ENCODE assay signal across 10 mouse cellular contexts in genomic region chr12:84132265-84132664, GRCm38 (mm10). TPM values are rescaled to one million over a fixed set of nuclear protein-coding genes. Genes with fewer than 3 reads are reported as not detected.
DNase-seq lines count a peak whose midpoint lies in the region; ATAC-seq and TF ChIP-seq lines count a peak whose summit lies in the region.
"Had no signal": no experiment of that assay in that cellular context is flagged by ENCODE, and none has a peak within 500 bp of the region (broad histone marks: within the 10 kb centered on the region; RNA-seq: fewer than 3 reads in every experiment).

No protein-coding gene starts in this region.

- 0 out of 2 replicates have a peak, but pooled peaks have one; percentile 34 for ATAC-seq in megakaryocyte, adult 5-6 weeks (ENCODE audit: poor library complexity, severe bottlenecking)
- no peak for ATAC-seq in hindbrain, embryonic 13.5 days (ENCODE audit: low FRiP score)

- no peak for TF ChIP-seq POLR2A in kidney, adult 2 months (IDR thresholded peaks at IDR 0.05; ENCODE audit: low read depth, low read length)
- TF ChIP-seq POLR2A in ES-Bruce4 (IDR thresholded peaks at IDR 0.05; ENCODE audit: insufficient read depth, low read length): no peak

- H3K9me3 ChIP-seq in ES-Bruce4 (replicated peaks; ENCODE audit: control insufficient read depth, insufficient read depth, low read length, poor library complexity, severe bottlenecking): no peaks in the 10 kb centered on the region
- no peaks in the 10 kb centered on the region for H3K9me3 ChIP-seq in hindbrain, embryonic 13.5 days
- H3K9me3 ChIP-seq: embryonic facial prominence, embryonic 13.5 days; liver, embryonic 15.5 days had no signal

- intact Hi-C loops in gastrocnemius, postnatal 14 days (cut with DNase I; ENCODE audit: low total_unique reads): no loop called here

- no peak overlapping the region for H3K27ac ChIP-seq in kidney, adult 2 months (ENCODE audit: insufficient read depth, low read depth, low read length)
- H3K27ac ChIP-seq in ES-Bruce4 (ENCODE audit: insufficient read depth, low read length): no peak overlapping the region
- no peak overlapping the region for H3K27ac ChIP-seq in hindbrain, embryonic 13.5 days
- H3K27ac ChIP-seq: embryonic facial prominence, embryonic 13.5 days; liver, embryonic 15.5 days had no signal

- H3K36me3 ChIP-seq in kidney, adult 2 months (ENCODE audit: control insufficient read depth, insufficient read depth, low read length): peaks cover 1% of the 10 kb centered on the region; the same call in 1 of the 2 replicates
- no peaks in the 10 kb centered on the region for H3K36me3 ChIP-seq in ES-Bruce4 (ENCODE audit: control insufficient read depth, insufficient read depth, low read length, poor library complexity, severe bottlenecking)
- H3K36me3 ChIP-seq in hindbrain, embryonic 13.5 days: peaks cover 57% of the 10 kb centered on the region
- H3K36me3 ChIP-seq: liver, embryonic 15.5 days had no signal

- no peak overlapping the region for H3K4me2 ChIP-seq in hindbrain, embryonic 13.5 days
- H3K4me2 ChIP-seq: embryonic facial prominence, embryonic 13.5 days; liver, embryonic 15.5 days had no signal

- no peaks in the 10 kb centered on the region for H3K4me1 ChIP-seq in kidney, adult 2 months (ENCODE audit: control insufficient read depth, insufficient read depth, low read length)
- H3K4me1 ChIP-seq in ES-Bruce4 (ENCODE audit: control insufficient read depth, insufficient read depth, low read length): no peaks in the 10 kb centered on the region
- no peaks in the 10 kb centered on the region for H3K4me1 ChIP-seq in hindbrain, embryonic 13.5 days (replicated peaks)
- H3K4me1 ChIP-seq: embryonic facial prominence, embryonic 13.5 days; liver, embryonic 15.5 days had no signal

- no peak overlapping the region for H3K9ac ChIP-seq in ES-Bruce4 (ENCODE audit: low read depth, poor library complexity, severe bottlenecking)
- no peak overlapping the region for H3K9ac ChIP-seq in hindbrain, embryonic 13.5 days
- H3K9ac ChIP-seq: embryonic facial prominence, embryonic 13.5 days; liver, embryonic 15.5 days had no signal

- no peak for TF ChIP-seq EP300 in ES-Bruce4 (IDR thresholded peaks at IDR 0.05; ENCODE audit: insufficient read depth, low read depth, low read length)

- WGBS in kidney, adult 2 months: 73% methylated on average over 3 of the region's 3 CpGs
- WGBS in hindbrain, embryonic 13.5 days: 66% methylated on average over 3 of the region's 3 CpGs

- DNase-seq in kidney, adult 2 months: peak; percentile 60
- no peak for DNase-seq in kidney, postnatal 14 days
- peak; percentile 56 for DNase-seq in c-Kit-negative CD71-positive TER-119-positive erythroid progenitor cells, embryonic 14.5 days (ENCODE audit: low read depth, low spot score)
- DNase-seq in left cerebral cortex, adult 11 months (ENCODE audit: low spot score): no peak
- DNase-seq in gastrocnemius, postnatal 14 days: no peak

- H3K4me3 ChIP-seq in kidney, adult 2 months (ENCODE audit: insufficient read depth, low read depth, low read length): no peak overlapping the region
- no peak overlapping the region for H3K4me3 ChIP-seq in ES-Bruce4 (ENCODE audit: low read depth, low read length)
- no peak overlapping the region for H3K4me3 ChIP-seq in hindbrain, embryonic 13.5 days
- H3K4me3 ChIP-seq: embryonic facial prominence, embryonic 13.5 days; liver, embryonic 15.5 days had no signal

- TF ChIP-seq CTCF in kidney, adult 2 months (conservative IDR thresholded peaks at IDR 0.05; ENCODE audit: insufficient read depth, insufficient read length, low read depth, low read length): peak; percentile 73
- TF ChIP-seq CTCF in ES-Bruce4 (IDR thresholded peaks at IDR 0.05; ENCODE audit: low read depth, low read length): peak; percentile 58

- no peaks in the 10 kb centered on the region for H3K27me3 ChIP-seq in kidney, adult 2 months (replicated peaks; ENCODE audit: control insufficient read depth, insufficient read depth, low read length)
- no peaks in the 10 kb centered on the region for H3K27me3 ChIP-seq in ES-Bruce4 (ENCODE audit: control insufficient read depth, insufficient read depth, low read length, poor library complexity, severe bottlenecking)
- H3K27me3 ChIP-seq in hindbrain, embryonic 13.5 days: no peaks in the 10 kb centered on the region
- H3K27me3 ChIP-seq: embryonic facial prominence, embryonic 13.5 days; liver, embryonic 15.5 days had no signal

RNA-seq across cellular contexts. Expression of gene Pnma1, which starts 16.0 kb away (rescaled TPM):
- 0.05 TPM in 1 of 2 replicates, not detected in the other for polyA plus RNA-seq in kidney, adult 2 months (2012; rRNA removed)
- polyA plus RNA-seq in ES-Bruce4 (2011; ENCODE audit: insufficient read depth, insufficient read length, low read depth, missing spikeins): 0.38 TPM in 1 of 2 replicates, not detected in the other
- 0.32 and 0.65 TPM in 2 replicates for total RNA-seq in megakaryocyte, adult 5-6 weeks (2015)
- 0.16 and 0.73 TPM in 2 replicates for total RNA-seq in megakaryocyte, adult 5-6 weeks (2017)
- under 1 TPM; 0.23 to 0.24 TPM for total RNA-seq in gastrocnemius, postnatal 14 days (2021)
- polyA plus RNA-seq in hindbrain, embryonic 13.5 days (2015; fragmentation: Nextera tagmentation; extraction: Ambion mirVana): 3.5 and 3.8 TPM in 2 replicates

RNA-seq across cellular contexts. Expression of gene Dnal1, which starts 18.1 kb away (rescaled TPM):
- polyA plus RNA-seq in kidney, adult 2 months (2012; rRNA removed): 5.0 and 6.3 TPM in 2 replicates
- polyA plus RNA-seq in ES-Bruce4 (2011; ENCODE audit: insufficient read depth, insufficient read length, low read depth, missing spikeins): 13.3 and 15.1 TPM in 2 replicates
- 0.33 and 0.62 TPM in 2 replicates for total RNA-seq in megakaryocyte, adult 5-6 weeks (2015)
- total RNA-seq in megakaryocyte, adult 5-6 weeks (2017): not detected in 2 replicates
- total RNA-seq in gastrocnemius, postnatal 14 days (2021): 1 to 10 TPM; 7.0 to 7.3 TPM
- polyA plus RNA-seq in hindbrain, embryonic 13.5 days (2015; fragmentation: Nextera tagmentation; extraction: Ambion mirVana): 9.1 and 9.7 TPM in 2 replicates

RNA-seq across cellular contexts. Expression of gene Acot6, which starts 31.8 kb away (rescaled TPM):
- polyA plus RNA-seq in kidney, adult 2 months (2012; rRNA removed): 6.9 and 7.1 TPM in 2 replicates
- 0.78 and 1.1 TPM in 2 replicates for polyA plus RNA-seq in ES-Bruce4 (2011; ENCODE audit: insufficient read depth, insufficient read length, low read depth, missing spikeins)
- 0.27 and 0.67 TPM in 2 replicates for total RNA-seq in megakaryocyte, adult 5-6 weeks (2015)
- 0.22 TPM in 1 of 2 replicates, not detected in the other for total RNA-seq in megakaryocyte, adult 5-6 weeks (2017)
- 1 to 10 TPM; 2.4 to 2.6 TPM for total RNA-seq in gastrocnemius, postnatal 14 days (2021)
- polyA plus RNA-seq in hindbrain, embryonic 13.5 days (2015; fragmentation: Nextera tagmentation; extraction: Ambion mirVana): 0.88 and 0.97 TPM in 2 replicates

Comparison
In these comparisons a context has a peak if more than half of its experiments do, and no peak if none do; other contexts are left out.
1. DNase-seq: peak in kidney, adult 2 months (single experiment) and c-Kit-negative CD71-positive TER-119-positive erythroid progenitor cells, embryonic 14.5 days (single experiment); none in kidney, postnatal 14 days (single experiment), left cerebral cortex, adult 11 months (single experiment) and gastrocnemius, postnatal 14 days (single experiment).